In genomic region chr10:82629111-82629585, GRCm38 (mm10) we compare ENCODE assay signal across 8 mouse cellular contexts. TPM values are rescaled to one million over a fixed set of nuclear protein-coding genes. Genes with fewer than 3 reads are reported as not detected.
DNase-seq lines count a peak whose midpoint lies in the region; ATAC-seq lines count a peak whose summit lies in the region.

No protein-coding gene starts in this region.

- DNase-seq in heart, adult 8-10 months (ENCODE audit: low spot score) = no peak
- DNase-seq in ES-CJ7 (ENCODE audit: low read depth, low spot score) = peak; percentile 65
- DNase-seq in ovary, adult 18-20 months (ENCODE audit: low spot score) = no peak
- DNase-seq in adrenal gland, postnatal 25 days = no peak

- H3K4me2 ChIP-seq in heart, embryonic 12.5 days = peak overlapping the region; percentile 96
- peak overlapping the region; percentile 90 for H3K4me2 ChIP-seq in kidney, embryonic 16.5 days (replicated peaks; ENCODE audit: low read depth, low read length)

- WGBS in heart, embryonic 12.5 days = 5% methylated on average over 11 of the region's 11 CpGs
- WGBS in kidney, embryonic 16.5 days = 2% methylated on average over 11 of the region's 11 CpGs

- H3K9ac ChIP-seq in heart, embryonic 12.5 days = peak overlapping the region; percentile 85
- peak overlapping the region; percentile 87 for H3K9ac ChIP-seq in kidney, embryonic 16.5 days (replicated peaks; ENCODE audit: low read length)

- H3K36me3 ChIP-seq in heart, embryonic 12.5 days = peaks cover 21% of the 10 kb centered on the region
- peaks cover 19% of the 10 kb centered on the region for H3K36me3 ChIP-seq in kidney, embryonic 16.5 days (ENCODE audit: insufficient read depth, low read length)

- H3K4me1 ChIP-seq in heart, embryonic 12.5 days (replicated peaks) = peaks cover 15% of the 10 kb centered on the region
- H3K4me1 ChIP-seq in kidney, embryonic 16.5 days (ENCODE audit: insufficient read depth, low read length) = peaks cover 15% of the 10 kb centered on the region

- H3K27me3 ChIP-seq in heart, embryonic 12.5 days (replicated peaks) = no peaks in the 10 kb centered on the region
- H3K27me3 ChIP-seq in kidney, embryonic 16.5 days (ENCODE audit: insufficient read depth, low read length) = no peaks in the 10 kb centered on the region

- ATAC-seq in heart, embryonic 12.5 days (ENCODE audit: insufficient number of reproducible peaks, low FRiP score) = peak; percentile 43
- ATAC-seq in erythroblast, adult 5-6 weeks (replicated peaks; ENCODE audit: low FRiP score, poor library complexity, severe bottlenecking) = peak; percentile 60
- peak; percentile 58 for ATAC-seq in kidney, embryonic 16.5 days (ENCODE audit: low FRiP score, low TSS enrichment)
- ATAC-seq in megakaryocyte progenitor cell, adult 5-6 weeks (replicated peaks; ENCODE audit: poor library complexity) = peak; percentile 36

- H3K9me3 ChIP-seq in heart, embryonic 12.5 days (replicated peaks) = no peaks in the 10 kb centered on the region
- H3K9me3 ChIP-seq in kidney, embryonic 16.5 days (ENCODE audit: low read length) = peaks cover 5% of the 10 kb centered on the region; the same call in 1 of the 2 replicates

- peak overlapping the region; percentile 93 for H3K27ac ChIP-seq in heart, embryonic 12.5 days (ENCODE audit: poor library complexity, severe bottlenecking)
- H3K27ac ChIP-seq in kidney, embryonic 16.5 days (ENCODE audit: low read length) = peak overlapping the region; percentile 96

- H3K4me3 ChIP-seq in heart, embryonic 12.5 days = peak overlapping the region; percentile 79
- H3K4me3 ChIP-seq in kidney, embryonic 16.5 days (ENCODE audit: low read length) = peak overlapping the region; percentile 92

RNA-seq across cellular contexts. Expression of gene Tdg, which starts 0.5 kb away (rescaled TPM):
- 112 and 115 TPM in 2 replicates for polyA plus RNA-seq in heart, embryonic 12.5 days (2016; fragmentation: Nextera tagmentation; extraction: Ambion mirVana)
- total RNA-seq in heart, adult 8-10 months (2022) = 10 to 100 TPM in 1 of 4 experiments, 1 to 10 TPM in 3; 8.4 to 11.0 (median 9.4) TPM
- total RNA-seq in erythroblast, adult 5-6 weeks (2015; ENCODE audit: low replicate concordance) = 11.7 and 14.2 TPM in 2 replicates
- 20.4 and 23.6 TPM in 2 replicates for total RNA-seq in erythroblast, adult 5-6 weeks (2017; ENCODE audit: low replicate concordance)
- 158 and 159 TPM in 2 replicates for polyA plus RNA-seq in kidney, embryonic 16.5 days (2015; fragmentation: Nextera tagmentation; extraction: Ambion mirVana)
- total RNA-seq in megakaryocyte progenitor cell, adult 5-6 weeks (2015) = 44.7 and 49.4 TPM in 2 replicates
- 84.1 and 125 TPM in 2 replicates for total RNA-seq in megakaryocyte progenitor cell, adult 5-6 weeks (2017)
- 35.7 and 36.6 TPM in 2 replicates for total RNA-seq in adrenal gland, postnatal 25 days (2021)

RNA-seq across cellular contexts. Expression of gene 1190007I07Rik, which starts 6.1 kb away (rescaled TPM):
- 35.0 and 37.5 TPM in 2 replicates for polyA plus RNA-seq in heart, embryonic 12.5 days (2016; fragmentation: Nextera tagmentation; extraction: Ambion mirVana)
- total RNA-seq in heart, adult 8-10 months (2022) = 10 to 100 TPM; 24.3 to 33.8 (median 28.9) TPM
- total RNA-seq in erythroblast, adult 5-6 weeks (2015; ENCODE audit: low replicate concordance) = 1.7 and 2.5 TPM in 2 replicates
- total RNA-seq in erythroblast, adult 5-6 weeks (2017; ENCODE audit: low replicate concordance) = 7.1 and 12.7 TPM in 2 replicates
- 43.2 and 45.3 TPM in 2 replicates for polyA plus RNA-seq in kidney, embryonic 16.5 days (2015; fragmentation: Nextera tagmentation; extraction: Ambion mirVana)
- total RNA-seq in megakaryocyte progenitor cell, adult 5-6 weeks (2015) = 49.7 and 50.9 TPM in 2 replicates
- total RNA-seq in megakaryocyte progenitor cell, adult 5-6 weeks (2017) = 70.9 and 103 TPM in 2 replicates
- total RNA-seq in adrenal gland, postnatal 25 days (2021) = 28.0 and 28.2 TPM in 2 replicates
